Mouse (Mus musculus): ENCODE measurements at regions not wholly inside any gene's neighbourhood (a gene's known extent, or its start where the extent isn't known, plus 50 kb on each side); places are given as distances from the start of the nearest gene placed in this dataset.

DNA sequence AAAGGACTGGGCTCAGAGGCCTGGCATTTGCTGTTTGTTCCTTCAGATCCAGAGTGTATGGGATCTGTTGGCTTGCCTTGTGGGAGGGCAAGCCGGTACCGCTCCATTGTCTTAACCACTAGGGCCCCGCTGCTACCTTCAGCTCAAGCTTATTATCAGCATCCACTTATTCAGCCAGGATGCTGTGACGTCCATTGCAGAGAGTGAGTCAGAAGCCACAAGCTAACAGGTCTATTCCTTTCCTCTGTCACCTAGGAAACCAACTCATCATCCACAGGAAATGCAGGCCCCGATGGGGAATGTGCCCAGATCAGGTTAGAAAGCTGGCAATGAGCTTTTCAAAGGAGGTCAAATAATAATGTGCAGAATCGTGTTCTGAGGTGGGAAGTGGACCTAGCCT, 73.8 kb upstream of the Mkln1 start:
- 0 out of 2 replicates have a peak, but pooled peaks have one; percentile 36 for TF ChIP-seq POLR2A (IDR thresholded peaks at IDR 0.05; ENCODE audit: extremely low read depth, insufficient read depth, low read length)
- TF ChIP-seq CTCF (IDR thresholded peaks at IDR 0.05; ENCODE audit: extremely low read depth, insufficient read depth, low read length) = no peak

Data from cortical plate, adult 2 months (tissue).